Mouse (Mus musculus) embryo, embryonic 10.5 days (tissue): Measurements from ENCODE around the gene Scimp.

Experiments
- DNase-seq: peaks from one replicate; pipeline ENCODE4 v3.0.0-alpha.2; 2015; ENCODE audit warnings: low spot score

Scimp gene

DNA sequence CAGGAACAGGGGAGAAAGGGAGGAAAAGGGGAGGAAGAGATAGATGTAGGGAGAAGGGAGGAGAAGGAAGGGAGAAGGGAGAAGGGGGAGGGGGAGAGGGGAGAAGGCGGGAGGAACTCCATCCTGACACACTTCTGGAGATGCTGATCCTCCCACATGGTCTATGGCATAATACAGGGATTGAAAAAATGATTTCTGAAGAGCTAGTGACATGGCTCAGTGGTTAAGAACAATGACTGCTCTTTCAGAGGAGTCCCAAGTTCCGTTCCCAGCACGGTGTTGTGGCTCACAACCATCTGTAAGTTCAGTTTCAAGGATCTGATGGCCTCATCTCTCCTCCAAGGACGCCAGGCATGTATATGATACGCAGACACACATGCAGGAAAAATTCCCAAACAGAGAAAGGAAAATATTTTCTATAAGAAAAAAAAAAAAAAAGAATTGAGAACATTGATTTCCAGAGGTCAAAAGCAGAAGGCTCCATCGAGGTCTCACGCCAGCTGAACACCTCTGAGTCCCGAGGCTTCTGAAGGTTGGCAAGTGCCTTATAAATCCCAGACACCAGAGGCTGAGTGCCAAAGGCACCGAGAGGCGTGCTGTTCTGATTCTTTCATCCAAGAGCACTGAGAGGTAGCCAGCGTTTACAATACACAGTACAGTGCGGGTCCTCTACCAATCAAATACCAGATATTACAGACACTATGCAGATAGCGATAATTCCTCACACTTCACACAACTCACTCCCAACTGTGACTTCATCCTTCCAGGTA, 730 bp downstream of the Scimp start:
- DNase-seq, result no peak

DNA sequence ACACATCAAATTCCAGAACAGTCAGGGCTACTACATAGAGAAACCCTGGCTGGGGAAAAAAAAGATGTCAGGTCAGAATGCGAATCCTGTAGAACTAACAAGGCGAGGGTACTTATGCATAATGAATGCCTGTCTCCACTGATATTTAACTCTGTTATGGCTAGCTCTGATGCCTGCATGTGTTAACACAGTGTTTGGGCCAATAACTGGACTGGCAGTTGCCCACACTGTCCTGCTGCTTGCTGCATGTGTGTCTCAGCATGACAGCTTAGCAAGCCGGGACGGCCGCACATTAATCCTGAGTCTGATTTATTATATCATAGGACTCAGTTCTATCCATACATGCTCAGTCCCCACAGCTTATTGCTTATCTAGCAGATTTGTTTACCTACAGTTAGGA, 1.3 kb downstream of the Scimp start:
- DNase-seq, result no peak

DNA sequence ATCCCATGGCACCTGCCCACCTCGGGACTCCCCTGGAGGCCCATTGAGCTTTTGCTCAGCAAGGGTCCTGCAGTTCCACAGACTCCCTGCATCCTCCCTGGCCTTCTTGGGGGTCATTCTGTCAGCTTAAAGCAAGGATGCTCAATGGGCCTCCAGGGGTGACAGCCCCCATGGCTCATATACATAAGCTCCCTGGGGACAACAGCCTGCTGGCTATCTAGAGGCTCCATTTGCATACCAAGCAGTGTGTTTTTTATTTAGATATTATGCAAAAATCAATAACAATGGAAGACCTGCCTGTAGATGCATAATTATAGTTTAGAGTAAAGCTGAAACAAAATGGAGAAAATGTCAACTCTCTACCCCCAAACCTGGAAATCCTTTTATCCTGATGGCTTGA, 3.4 kb downstream of the Scimp start:
- no peak for DNase-seq

DNA sequence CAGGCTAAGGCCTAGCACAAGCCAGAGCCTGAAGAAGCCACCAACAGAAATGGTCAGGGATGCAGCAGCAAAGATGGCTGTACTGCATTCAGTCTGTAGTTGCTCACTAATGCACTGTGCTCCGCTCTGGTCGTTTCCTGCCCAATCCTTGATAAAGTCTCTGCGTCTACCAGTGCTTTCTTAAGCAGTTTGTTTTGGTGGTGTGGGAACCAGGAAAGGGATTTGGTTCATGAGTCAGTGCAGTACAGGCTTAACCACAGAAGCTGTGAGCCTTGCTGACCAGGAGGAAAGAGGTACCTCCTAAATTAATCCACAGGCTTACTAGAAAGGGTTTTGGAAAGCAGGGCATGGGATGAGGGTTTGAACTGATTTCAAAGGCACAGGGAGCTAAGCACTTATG, 4.3 kb downstream of the Scimp start:
- DNase-seq, result no peak

DNA sequence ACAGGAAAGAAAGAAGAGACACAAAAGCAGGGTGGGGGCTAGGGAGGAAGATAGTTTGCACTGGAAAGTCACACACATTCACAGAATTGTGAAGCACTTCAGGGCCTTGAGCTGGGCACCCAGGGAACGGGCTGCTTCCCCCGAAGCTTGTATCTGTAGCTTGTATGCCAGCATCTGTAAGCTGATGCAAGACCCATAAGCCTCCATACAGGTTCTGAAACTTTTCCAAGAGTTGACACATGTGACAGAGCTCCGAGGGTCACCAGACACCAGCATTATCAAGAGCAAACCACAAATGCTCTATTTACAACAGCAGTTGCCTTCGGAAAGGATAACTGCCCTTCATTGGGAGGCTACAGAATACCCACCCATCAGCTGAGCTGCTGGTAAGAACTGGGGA, 4.8 kb downstream of the Scimp start:
- no peak for DNase-seq

DNA sequence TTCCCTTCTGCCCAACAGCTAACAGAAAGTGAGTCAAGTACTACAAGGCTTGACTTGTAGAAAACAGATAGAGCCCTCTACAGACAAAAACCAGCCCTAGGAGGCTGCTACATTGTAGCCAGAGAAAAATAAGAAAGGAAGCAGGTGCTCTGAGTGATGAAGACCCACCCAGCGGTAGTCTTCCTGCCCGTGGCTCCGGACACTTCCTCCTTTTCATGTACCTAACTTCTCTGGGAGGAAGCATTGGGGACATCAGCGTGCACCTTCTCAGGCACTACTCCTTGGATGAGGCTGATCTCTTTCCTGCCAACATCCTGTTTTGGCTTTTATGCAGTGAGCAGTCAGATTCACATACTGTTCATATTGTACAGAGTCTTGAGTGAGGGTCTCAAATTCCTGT, 5.7 kb downstream of the Scimp start:
- no peak for DNase-seq

DNA sequence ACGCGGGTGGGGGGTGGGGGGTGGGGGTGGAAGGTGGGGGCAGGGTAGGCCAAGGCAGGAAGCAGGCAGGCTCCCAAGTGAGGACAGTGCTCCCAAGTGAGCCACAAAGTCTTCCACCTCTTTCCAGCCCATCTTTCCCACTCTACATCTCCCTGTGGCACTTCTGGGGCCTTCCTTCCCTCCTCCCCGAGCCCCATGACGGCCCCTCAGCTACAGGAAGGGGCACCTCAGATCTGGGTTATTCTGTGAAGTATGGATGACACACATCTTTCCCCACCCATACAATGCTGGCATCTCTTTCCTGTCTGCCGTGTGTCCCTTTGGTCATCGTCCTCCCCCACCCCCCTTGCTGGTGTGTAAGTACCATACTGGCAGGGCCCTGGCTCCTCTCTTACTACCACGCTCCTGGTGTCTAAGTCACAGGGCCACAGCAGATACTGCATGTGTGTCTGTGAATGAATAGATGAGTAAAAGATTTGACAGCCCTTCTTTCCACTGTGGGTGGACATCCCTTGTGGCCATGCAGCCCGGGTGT, 6.7 kb downstream of the Scimp start:
- DNase-seq, result no peak

DNA sequence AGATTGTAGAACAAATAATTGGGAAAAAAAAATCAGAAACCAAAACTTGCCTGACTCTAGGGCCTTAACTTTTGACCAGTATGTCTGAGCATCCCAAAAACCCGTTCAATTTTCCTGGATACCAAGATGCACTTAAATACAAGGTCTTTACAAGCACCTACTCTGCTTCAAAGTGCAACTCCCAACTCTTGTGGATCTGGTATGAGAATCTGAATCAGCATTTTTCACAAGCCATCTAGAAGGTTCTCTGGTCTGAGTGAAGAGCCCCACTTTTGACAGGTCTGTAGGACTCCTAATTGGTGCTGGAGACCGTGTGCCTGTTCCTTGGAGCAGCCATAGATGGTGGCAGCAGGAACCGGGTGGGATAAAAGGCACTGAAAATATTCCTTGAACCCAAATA, 8.0 kb downstream of the Scimp start:
- DNase-seq, result no peak

DNA sequence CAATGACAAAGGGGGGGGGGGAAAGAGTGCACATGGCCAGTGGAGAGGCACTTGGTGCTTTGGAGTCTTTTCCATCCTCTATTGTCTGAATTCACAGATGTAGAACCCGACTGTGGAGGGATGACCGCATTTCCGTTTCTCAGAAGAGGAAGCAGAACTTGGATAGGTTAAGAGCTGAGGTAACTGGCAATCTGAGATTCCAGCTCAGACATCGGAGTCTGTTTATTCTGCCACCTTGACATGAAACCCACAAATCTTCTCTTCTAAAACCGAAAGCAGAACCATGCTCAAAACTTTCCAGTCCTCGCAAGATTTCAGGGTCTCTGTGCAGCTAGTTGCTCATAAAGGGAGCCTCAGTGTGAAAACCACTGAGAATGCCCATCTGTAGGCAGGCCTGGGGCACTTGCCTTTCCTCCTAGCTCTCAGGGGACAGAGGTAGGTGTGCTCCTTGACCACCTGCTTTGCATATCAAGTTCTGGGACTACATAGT, 8.6 kb downstream of the Scimp start:
- DNase-seq, result no peak

DNA sequence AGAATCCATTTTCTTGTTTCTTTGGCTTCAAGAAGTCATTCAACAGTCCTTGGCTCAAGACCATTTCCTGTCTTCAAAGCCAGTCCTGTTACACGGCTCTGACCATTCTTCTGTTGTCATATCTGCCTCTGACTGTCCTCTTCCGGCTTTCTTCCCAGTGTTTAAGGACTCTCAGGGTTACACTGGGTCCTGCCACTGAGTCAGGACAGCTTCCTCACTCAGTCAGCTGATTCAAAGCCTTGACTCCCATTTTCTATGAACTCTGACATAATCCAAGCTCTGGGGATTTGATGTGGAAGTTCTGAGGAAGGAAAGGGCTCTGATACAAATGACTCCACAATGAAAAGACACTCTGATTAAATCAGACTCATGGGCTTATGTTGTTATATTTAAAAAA, 9.5 kb downstream of the Scimp start:
- DNase-seq, result no peak

DNA sequence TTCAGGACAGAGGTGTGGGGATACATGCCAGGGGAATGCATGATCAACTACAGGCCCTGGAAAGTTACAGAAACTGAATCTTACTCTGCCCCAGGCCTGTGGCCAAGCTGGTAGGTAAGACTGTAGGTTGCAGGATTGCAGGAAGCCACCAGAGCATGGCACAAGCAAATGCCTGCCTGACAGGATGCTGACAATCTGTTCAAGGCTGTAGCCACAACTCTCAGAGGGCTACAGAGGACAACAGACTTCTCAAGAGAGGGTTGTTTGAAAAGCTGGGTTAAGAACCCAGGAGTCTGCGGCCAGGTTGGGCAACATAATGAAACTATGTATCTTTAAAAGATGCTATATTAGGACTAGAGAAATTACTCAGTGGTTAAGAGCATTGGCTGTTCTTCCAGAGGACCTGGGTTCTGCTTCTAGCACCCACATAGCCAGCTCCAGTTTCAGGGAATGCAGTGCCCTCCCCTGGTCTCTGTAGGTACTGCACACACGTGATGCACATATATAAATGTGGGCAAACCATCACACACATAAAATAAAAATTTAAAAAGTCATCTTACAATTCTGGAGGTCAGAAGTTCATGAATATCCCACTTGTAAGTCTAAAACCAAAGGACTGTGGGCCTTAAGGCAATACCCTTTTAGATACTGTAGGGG, 10.1 kb downstream of the Scimp start:
- DNase-seq, result no peak

DNA sequence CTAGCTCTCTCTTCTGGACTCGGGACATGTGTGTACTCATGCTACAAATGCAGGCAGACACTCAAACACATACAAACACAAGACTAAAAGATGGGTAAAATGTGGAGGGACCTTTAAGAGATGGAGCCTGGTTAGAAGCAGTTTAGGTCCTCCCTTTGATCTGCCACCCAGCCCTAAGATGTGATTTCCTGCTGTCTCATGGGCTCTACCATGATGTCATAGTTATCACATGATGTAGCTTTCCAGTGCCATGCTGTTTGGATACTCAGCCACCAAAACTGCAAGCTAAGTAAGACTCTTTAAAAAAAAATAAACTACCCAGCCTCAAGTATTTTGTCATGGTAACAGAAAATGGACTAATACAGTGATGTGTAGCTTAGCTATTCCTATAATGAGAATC, 20.0 kb downstream of the Scimp start:
- no peak for DNase-seq

DNA sequence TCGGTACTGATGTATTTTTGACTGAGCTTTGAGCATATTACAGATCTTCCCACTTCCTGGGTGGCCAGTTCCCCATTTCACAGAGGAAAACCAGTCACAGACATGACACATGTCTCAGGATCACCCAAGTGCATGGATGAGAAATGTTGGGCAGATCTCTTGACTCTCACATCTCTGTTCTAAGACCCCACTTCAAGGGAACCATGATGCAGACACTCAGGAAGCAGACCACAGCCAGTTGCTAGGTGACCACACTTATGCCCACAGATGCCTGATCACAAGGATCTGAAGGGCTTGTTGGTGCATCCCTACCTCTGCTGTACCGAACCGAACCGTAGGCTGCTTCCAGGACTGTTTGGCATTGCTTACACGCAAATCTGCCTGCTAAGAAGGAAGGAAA, 20.7 kb downstream of the Scimp start:
- no peak for DNase-seq

DNA sequence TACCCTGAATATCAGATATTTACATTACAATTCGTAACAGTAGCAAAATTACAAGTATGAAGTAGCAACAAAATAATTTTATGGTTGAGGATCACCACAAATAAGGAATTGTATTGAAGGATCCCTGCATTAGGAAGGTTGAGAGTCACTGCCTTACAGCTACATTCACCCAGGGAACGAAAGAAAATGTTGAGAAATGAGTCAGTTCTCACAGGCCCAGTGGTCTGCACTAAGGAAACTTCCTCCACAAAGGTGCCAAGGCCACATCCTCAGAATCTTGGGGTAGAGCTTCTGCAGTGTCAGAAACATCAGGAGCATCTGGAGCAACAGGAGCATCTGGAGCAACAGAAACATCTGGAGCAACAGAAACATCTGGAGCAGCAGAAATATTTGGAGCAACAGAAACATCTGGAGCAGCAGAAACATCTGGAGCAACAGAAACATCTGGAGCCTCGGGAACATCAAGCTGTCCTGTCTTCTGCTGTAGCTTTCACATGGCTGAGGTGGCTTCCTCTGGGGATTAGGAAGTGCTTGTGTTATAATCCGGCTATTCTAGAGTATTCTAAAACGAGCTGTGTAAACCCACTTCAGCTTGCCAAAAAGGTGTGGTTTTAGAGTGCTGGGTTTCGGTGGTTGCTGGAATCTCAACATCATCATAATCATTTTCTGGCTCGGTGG, 21.4 kb downstream of the Scimp start:
- DNase-seq, result no peak

DNA sequence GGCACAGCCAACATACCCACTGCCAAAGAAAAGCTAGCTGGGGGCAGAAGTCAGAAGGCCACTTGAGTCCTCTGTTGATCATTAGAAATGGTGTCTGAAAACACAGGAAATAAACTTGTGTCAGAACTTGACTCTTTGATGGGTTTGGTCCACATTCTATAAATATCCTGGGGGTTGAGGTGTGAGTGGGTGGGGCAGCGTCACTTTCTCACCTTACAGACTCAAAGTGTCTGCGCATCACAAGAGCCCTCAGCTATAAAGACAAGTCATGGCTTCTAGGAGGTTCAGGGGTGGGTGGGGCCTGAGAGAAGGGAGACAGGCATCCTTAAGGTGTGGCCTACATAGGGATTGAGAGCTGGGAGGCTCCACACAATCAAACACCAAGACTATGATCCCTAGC, 22.0 kb downstream of the Scimp start:
- no peak for DNase-seq

DNA sequence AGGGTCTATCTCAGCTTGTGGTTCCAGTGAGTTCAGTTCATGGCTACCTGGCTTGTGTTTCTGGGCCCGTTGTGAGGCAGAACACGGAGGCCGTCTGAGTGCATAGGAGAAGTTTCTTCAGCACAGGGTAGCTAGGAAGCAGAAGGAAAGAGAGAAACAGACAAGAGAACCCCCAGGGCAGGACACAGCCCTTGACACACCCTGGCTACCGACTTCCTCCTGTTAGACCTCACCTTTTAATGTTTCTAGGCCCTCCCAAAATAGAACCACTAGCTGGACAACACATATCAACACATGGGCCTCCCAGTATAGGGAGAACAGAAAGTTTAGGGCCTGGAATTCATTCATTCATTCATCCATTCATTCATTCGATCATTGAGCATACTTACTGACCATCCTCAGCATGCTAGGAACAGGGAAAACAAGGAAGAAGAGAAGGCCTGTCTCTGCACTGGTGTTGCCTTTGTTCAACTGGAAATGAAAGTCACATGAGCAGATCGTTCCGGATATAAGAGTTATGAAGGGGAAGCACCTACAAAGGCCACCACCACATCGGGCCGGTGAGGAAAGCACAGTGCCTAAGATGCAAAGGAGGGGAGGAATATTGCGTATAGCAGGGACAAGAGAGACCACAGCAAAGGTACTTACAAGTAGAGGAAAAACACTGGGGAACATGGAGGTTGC, 23.3 kb downstream of the Scimp start:
- no peak for DNase-seq

DNA sequence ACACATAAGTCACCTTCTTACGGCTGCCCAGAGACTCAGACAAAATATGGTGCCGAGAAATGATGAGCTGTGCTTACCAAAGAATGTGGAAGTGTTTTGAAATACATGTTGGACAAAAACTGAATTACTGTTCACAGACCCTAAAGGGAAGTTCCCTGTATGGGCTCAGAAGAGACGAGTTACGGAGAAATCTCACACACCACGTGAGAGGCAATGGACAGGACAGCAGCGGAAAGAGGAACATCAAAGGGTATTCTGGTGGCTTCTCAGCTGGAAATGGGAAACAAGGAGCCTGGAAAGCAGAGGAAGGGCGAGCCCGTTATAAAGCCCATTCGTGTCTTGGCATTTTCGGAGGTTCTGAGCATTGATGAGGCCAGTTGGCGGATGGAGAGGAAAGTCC, 25.3 kb downstream of the Scimp start:
- DNase-seq, result no peak

DNA sequence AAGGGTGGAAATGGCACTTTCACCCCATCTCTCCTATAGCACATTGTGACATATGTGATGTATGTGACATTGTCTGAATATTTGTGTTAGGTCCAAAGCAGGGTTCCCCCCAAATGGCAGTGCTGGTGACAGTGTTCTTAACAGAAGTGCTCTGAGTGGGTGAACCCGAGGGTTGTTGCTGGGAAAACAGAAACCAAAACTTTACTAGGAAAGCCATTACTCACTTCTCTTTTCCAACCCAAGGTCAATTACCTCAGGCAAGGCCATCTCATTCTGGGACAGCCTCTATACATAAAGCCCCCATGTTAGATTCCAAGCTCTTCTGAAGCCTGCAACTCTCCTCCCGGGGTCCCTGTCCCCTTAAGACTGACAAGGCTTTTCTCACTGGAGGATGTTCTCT, 26.5 kb downstream of the Scimp start:
- DNase-seq, result no peak

DNA sequence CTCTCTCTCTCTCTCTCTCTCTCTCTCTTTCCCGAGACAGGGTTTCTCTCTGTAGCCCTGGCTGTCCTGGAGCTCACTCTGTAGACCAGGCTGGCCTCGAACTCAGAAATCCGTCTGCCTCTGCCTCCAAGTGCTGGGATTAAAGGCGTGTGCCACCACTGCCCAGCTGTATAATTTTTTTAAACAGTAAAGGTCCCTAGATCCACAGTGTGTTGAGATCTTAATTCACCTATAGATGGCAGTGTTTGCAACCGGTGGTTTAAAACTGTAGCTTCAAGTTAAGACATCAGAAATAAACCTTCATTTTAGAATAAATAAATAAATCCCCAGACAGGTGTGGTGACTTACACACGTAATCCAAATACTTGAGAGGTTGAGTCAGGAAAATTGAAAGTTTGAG, 34.3 kb downstream of the Scimp start:
- peak; percentile 62 for DNase-seq

DNA sequence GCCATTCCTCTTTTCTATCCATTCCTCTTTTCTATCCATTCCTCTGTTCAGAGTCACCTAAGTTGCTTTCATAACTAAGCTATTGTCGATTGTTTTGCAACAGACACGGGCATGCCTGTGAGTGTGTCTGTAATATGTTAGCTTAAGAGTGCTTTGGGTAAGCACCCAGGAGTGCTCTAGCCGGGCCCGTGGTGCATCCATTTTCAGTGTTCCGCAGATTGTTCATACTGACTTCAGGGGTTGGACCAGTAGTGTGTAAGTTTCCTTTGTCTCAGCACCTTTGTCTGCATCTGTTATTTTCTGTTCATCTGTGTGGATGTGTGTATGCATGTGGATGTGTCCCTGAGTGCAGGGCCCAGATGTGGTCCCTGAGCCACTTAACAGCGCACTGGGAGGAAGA, 34.8 kb downstream of the Scimp start:
- no peak for DNase-seq

DNA sequence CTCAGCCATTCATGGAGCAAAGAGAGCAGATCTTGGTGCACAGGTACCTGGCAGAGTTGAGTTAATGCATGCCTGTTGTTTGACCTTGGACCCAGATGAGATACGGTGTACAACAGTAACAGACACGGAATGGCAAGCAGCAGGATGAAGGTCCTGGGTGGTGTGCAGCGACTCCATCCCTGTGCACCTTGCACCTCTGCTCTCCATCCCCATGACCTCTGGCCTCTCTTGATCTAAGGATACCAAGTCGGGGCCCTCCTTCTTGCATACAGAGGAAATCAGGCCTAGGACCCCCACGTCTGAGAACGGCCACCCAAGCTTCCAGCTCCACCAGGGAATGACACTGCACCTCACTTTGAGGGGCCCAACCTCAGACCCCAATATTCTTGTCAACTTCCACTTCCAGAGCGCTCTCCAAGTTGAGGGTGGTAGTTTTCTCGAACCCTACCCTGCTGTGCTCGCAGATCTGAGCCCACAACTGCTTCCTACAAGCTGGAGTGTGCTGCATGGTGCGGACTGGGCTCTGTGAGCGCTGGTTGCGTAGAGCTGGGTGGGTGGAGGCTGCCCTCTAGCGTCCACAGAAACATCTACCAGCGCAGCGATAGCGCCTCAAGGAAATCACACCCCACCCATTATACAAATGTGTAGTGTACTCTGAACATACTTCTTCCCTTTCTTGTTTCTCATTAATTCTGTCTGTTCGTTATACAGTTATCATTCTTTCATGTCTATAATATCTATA, 35.4 kb downstream of the Scimp start:
- peak; percentile 85 for DNase-seq

DNA sequence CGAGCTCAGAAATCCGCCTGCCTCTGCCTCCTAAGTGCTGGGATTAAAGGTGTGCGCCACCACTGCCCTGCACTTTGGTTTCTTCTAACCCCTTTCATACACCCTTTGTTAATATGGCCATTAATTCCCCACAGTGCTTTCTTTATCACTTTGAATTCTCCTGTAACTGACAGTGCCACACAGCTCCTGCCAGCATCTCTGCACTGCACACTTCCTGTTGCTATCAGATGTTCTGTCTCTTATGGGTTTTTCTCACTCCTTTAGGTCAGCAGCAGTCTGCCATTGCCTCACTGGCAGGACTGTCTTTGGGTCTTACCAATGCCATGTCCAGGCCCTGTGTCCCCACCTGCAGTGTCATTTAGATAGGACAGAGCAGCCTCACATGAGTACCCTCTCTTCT, 41.6 kb downstream of the Scimp start:
- no peak for DNase-seq
